Mouse (Mus musculus) forebrain, postnatal 0 days (tissue): Measurements from ENCODE around the gene Aldh1a3. TPM values are rescaled to one million over a fixed set of nuclear protein-coding genes. Genes with fewer than 3 reads are reported as not detected.

Source experiments
- ATAC-seq: fragments of 200-750 bp; cut with Nextera tagmentation; 2 replicates; pipeline ENCODE4 v1.8.0; 2017; ENCODE audit warnings: mild to moderate bottlenecking, moderate library complexity
- DNase-seq: peaks from one replicate; pipeline ENCODE4 v3.0.0-alpha.2; 2015
- H3K27ac ChIP-seq: fragments of 300-500 bp; sonication (generic); 2 replicates; pipeline ENCODE4 v1.5.1; 2014; ENCODE audit warnings: low read depth, mild to moderate bottlenecking, antibody characterized with exemption, low read length, moderate library complexity, mixed read lengths
- H3K27me3 ChIP-seq: fragments of 300-500 bp; sonication (generic); 2 replicates; pipeline ENCODE4 v1.6.1; 2014; ENCODE audit warnings: mild to moderate bottlenecking, low read length, mixed read lengths; ENCODE audit not compliant: insufficient read depth
- H3K36me3 ChIP-seq: fragments of 300-500 bp; sonication (generic); 2 replicates; pipeline ENCODE4 v1.6.1; 2014; ENCODE audit warnings: mild to moderate bottlenecking, moderate library complexity; ENCODE audit not compliant: insufficient read depth
- H3K4me1 ChIP-seq: fragments of 300-500 bp; sonication (generic); 2 replicates; pipeline ENCODE4 v1.6.1; 2014; ENCODE audit warnings: antibody characterized with exemption; ENCODE audit not compliant: insufficient read depth
- H3K4me2 ChIP-seq: fragments of 300-500 bp; sonication (generic); 2 replicates; pipeline ENCODE4 v1.6.1; 2014; ENCODE audit warnings: low read depth, mild to moderate bottlenecking, moderate library complexity
- H3K4me3 ChIP-seq: fragments of 300-500 bp; sonication (generic); 2 replicates; pipeline ENCODE4 v1.5.1; 2014; ENCODE audit warnings: low read depth, low read length, mixed read lengths
- H3K9ac ChIP-seq: fragments of 300-500 bp; sonication (generic); 2 replicates; pipeline ENCODE4 v1.6.1; 2014; ENCODE audit warnings: mild to moderate bottlenecking
- H3K9me3 ChIP-seq: fragments of 300-500 bp; sonication (generic); 2 replicates; pipeline ENCODE4 v1.6.1; 2016; ENCODE audit warnings: low read length
- CTCF ChIP-seq: sonication (generic); IDR thresholded peaks from 2 replicates; pipeline ENCODE4 v1.5.1; 2016; ENCODE audit warnings: antibody characterized with exemption, control low read depth, low read depth
- WGBS: fragments of 180-500 bp; shearing (Covaris S2); extraction: QIAGEN DNeasy Blood & Tissue Kit; methylation state at CpG from one replicate; pipeline ENCODE4 v1.1.7; 2014; 5-methylcytosine and 5-hydroxymethylcytosine counted together
- polyA plus RNA-seq: library from polyadenylated mRNA; unstranded; fragments of >200 nt; fragmentation: Nextera tagmentation; extraction: Ambion mirVana; gene quantifications from 2 replicates; pipeline ENCODE4 v1.2.1, GENCODE M21; 2015
- total RNA-seq: library from RNA; depleted of rRNA; stranded (reverse); fragments of >200 nt; gene quantifications from 2 replicates; pipeline ENCODE4 v1.2.3, GENCODE M21; 2014

Aldh1a3 gene
- total and polyA plus RNA-seq, 2 experiments from 2014 or later: 2.8 to 3.2 TPM

GRCm38 (mm10) chr7:66404141-66404540, 23.2 kb downstream of the Aldh1a3 start:
- Histone ChIP-seq H3K4me1 (no peaks in the 10 kb centered on the region), H3K9me3 (no peaks in the 10 kb centered on the region), H3K4me2 (no peak overlapping the region), H3K9ac (no peak overlapping the region), H3K27me3 (no peaks in the 10 kb centered on the region), H3K4me3 (no peak overlapping the region), H3K36me3 (no peaks in the 10 kb centered on the region), H3K27ac (no peak overlapping the region)
- DNase-seq (no peak), ATAC-seq (no peak)
- 71% methylated on average over 10 of the region's 10 CpGs for WGBS
- no peak for TF ChIP-seq CTCF

- H3K36me3 ChIP-seq: no peaks in the 10 kb centered on the region
- WGBS: 91% methylated on average over 5 of the region's 5 CpGs
- no peaks in the 10 kb centered on the region for H3K4me1 ChIP-seq
- H3K9me3 ChIP-seq: no peaks in the 10 kb centered on the region
- H3K4me3 ChIP-seq: no peak overlapping the region
- H3K27me3 ChIP-seq: no peaks in the 10 kb centered on the region
- no peak overlapping the region for H3K9ac ChIP-seq
- H3K4me2 ChIP-seq: no peak overlapping the region
- no peak overlapping the region for H3K27ac ChIP-seq
- DNase-seq (no peak), ATAC-seq (no peak)
- no peak for TF ChIP-seq CTCF
Observed at GRCm38 (mm10) chr7:66402876-66403275, 24.4 kb downstream of the Aldh1a3 start.

GRCm38 (mm10) chr7:66401605-66402004, 25.7 kb downstream of the Aldh1a3 start:
- no peak for DNase-seq
- WGBS: 47% methylated on average over 8 of the region's 8 CpGs
- no peaks in the 10 kb centered on the region for H3K27me3 ChIP-seq
- TF ChIP-seq CTCF: no peak
- no peak overlapping the region for H3K4me2 ChIP-seq
- H3K9ac ChIP-seq: no peak overlapping the region
- ATAC-seq: no peak
- H3K36me3 ChIP-seq: no peaks in the 10 kb centered on the region
- H3K4me3 ChIP-seq: no peak overlapping the region
- H3K27ac ChIP-seq: no peak overlapping the region
- no peaks in the 10 kb centered on the region for H3K9me3 ChIP-seq
- no peaks in the 10 kb centered on the region for H3K4me1 ChIP-seq

GRCm38 (mm10) chr7:66397288-66397687, 30.0 kb downstream of the Aldh1a3 start:
- Histone ChIP-seq H3K9ac (no peak overlapping the region), H3K4me3 (no peak overlapping the region), H3K27ac (no peak overlapping the region), H3K4me2 (no peak overlapping the region), H3K9me3 (no peaks in the 10 kb centered on the region), H3K36me3 (no peaks in the 10 kb centered on the region), H3K27me3 (no peaks in the 10 kb centered on the region), H3K4me1 (no peaks in the 10 kb centered on the region)
- no peak for ATAC-seq
- no peak for TF ChIP-seq CTCF
- DNase-seq: no peak
- 71% methylated on average over 3 of the region's 3 CpGs for WGBS

DNA sequence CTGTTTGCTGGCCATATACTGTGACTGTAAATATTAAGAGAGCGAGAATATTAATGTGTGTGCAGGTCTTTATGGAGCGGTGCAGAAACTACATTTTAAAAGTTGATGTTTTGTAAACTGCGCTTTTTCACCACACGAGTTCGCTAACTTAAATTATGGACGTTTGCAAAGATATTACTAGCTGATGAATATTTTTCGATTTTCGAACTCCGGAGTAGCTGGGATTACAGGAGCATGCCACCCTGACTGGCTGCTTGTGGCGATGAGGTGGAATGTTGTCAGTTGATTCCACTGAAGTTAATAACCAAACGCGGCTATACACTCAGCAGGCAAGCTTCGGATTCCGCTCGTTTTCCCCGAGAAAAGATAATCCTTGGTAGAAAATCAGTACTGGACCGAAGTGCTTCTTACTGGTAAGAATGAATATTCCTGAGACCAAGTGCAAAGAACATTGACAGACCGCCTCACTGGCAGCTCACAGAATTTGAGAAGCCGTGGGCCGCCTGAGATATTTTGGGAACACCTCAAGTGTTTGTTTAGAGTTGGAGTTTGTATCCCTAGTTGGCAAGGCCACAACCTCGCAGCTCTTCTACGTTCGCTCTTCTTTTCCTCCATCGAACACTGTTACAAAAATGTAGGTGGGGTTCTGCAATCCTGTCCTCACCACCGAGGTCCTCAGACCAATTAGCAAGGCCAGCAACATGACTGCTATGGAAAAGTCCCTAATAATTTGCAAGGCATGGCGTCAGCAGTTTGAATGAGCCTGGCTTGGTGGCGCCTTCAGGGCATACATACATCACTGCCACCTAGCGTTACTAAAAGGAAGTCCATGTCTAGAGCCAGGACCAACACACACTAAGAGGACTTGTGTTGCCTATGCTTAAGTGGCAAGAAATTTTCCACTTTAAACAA, 38.4 kb downstream of the Aldh1a3 start:
- Histone ChIP-seq H3K9ac (peak overlapping the region; percentile 53; the same call in 1 of the 2 replicates), H3K4me3 (peak overlapping the region; percentile 44), H3K36me3 (no peaks in the 10 kb centered on the region), H3K27ac (no peak overlapping the region), H3K27me3 (peaks cover 5% of the 10 kb centered on the region), H3K4me1 (peaks cover 8% of the 10 kb centered on the region), H3K4me2 (peak overlapping the region; percentile 99), H3K9me3 (no peaks in the 10 kb centered on the region)
- TF ChIP-seq CTCF: peak; percentile 90
- 12% methylated on average over 28 of the region's 28 CpGs for WGBS
- peak; percentile 83 for DNase-seq
- peak; percentile 93 for ATAC-seq

- H3K36me3 ChIP-seq: no peaks in the 10 kb centered on the region
- peak within 1 kb of the TSS; percentile 53 for H3K9ac ChIP-seq
- DNase-seq (no peak), ATAC-seq (peak; percentile 48)
- peak within 1 kb of the TSS; percentile 99 for H3K4me2 ChIP-seq
- H3K9me3 ChIP-seq: no peaks in the 10 kb centered on the region
- under 1% methylated on average over 70 of the region's 70 CpGs for WGBS
- peaks cover 8% of the 10 kb centered on the region for H3K4me1 ChIP-seq
- H3K4me3 ChIP-seq: peak within 1 kb of the TSS; percentile 44
- H3K27me3 ChIP-seq: peaks cover 5% of the 10 kb centered on the region
- TF ChIP-seq CTCF: peak; percentile 42; the same call in 1 of the 2 replicates
- H3K27ac ChIP-seq: no peak within 1 kb of the TSS
Observed at GRCm38 (mm10) chr7:66387813-66388521, 39.4 kb downstream of the Aldh1a3 start, which contains the start of gene Lrrk1. Lrrk1 (minus strand) TSS chr7:66388350.

DNA sequence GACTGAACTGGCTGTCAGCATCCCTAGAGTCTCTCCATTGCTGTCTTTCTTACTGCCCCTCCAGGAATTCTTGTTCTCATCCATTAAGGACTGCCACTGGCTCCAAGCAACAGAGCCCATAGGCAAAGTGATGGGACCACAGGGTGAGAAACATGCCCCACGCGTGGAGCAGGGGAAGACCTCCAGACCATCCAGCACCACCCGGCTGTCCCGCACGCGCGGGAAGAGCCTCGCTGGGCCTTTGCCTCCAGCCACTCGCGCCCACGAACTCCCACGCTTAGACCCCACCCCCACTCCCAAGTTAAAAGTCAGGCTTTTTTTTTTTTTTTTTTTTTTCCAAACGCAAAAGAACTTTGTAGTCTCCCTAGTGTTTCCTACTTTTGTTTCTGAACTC, 39.9 kb downstream of the Aldh1a3 start:
- Histone ChIP-seq H3K4me2 (peak overlapping the region; percentile 99), H3K9me3 (no peaks in the 10 kb centered on the region), H3K9ac (peak overlapping the region; percentile 53), H3K36me3 (no peaks in the 10 kb centered on the region), H3K4me3 (peak overlapping the region; percentile 44), H3K4me1 (peaks cover 8% of the 10 kb centered on the region), H3K27me3 (peaks cover 5% of the 10 kb centered on the region), H3K27ac (no peak overlapping the region)
- DNase-seq: no peak
- ATAC-seq: no peak
- WGBS: 3% methylated on average over 13 of the region's 13 CpGs
- TF ChIP-seq CTCF: no peak
